Mouse (Mus musculus) limb, embryonic 10.5 days (tissue): Measurements from ENCODE around the gene Fam229a. TPM values are rescaled to one million over a fixed set of nuclear protein-coding genes. Genes with fewer than 3 reads are reported as not detected.
"Not testable (repeated sequence)": the region's sequence is repeated elsewhere in the genome, so short reads cannot be mapped to it uniquely, and the experiment has no call there.

Experiments
- DNase-seq: peaks from one replicate; pipeline ENCODE4 v3.0.0-alpha.2; 2017; ENCODE audit warnings: low spot score
- H3K27ac ChIP-seq: fragments of 300-500 bp; sonication (generic); 2 replicates; pipeline ENCODE4 v1.5.1; 2016; ENCODE audit warnings: mild to moderate bottlenecking
- H3K27me3 ChIP-seq: fragments of 300-500 bp; sonication (generic); 2 replicates; pipeline ENCODE4 v1.6.1; 2016; ENCODE audit warnings: low read depth, mild to moderate bottlenecking; ENCODE audit not compliant: poor library complexity, severe bottlenecking
- H3K36me3 ChIP-seq: fragments of 300-500 bp; sonication (generic); 2 replicates; pipeline ENCODE4 v1.6.1; 2016; ENCODE audit warnings: mild to moderate bottlenecking, moderate library complexity
- H3K4me1 ChIP-seq: fragments of 300-500 bp; sonication (generic); 2 replicates; pipeline ENCODE4 v1.6.1; 2016
- H3K4me3 ChIP-seq: fragments of 300-500 bp; sonication (generic); 2 replicates; pipeline ENCODE4 v1.5.1; 2016; ENCODE audit warnings: mild to moderate bottlenecking, moderate library complexity
- H3K9me3 ChIP-seq: fragments of 300-500 bp; sonication (generic); replicated peaks from 2 replicates; pipeline ENCODE4 v1.6.1; 2016; ENCODE audit warnings: mild to moderate bottlenecking
- WGBS: fragments of 180-500 bp; shearing (Covaris S2); methylation state at CpG from one replicate; pipeline ENCODE4 v1.1.7; 2016; 5-methylcytosine and 5-hydroxymethylcytosine counted together
- polyA plus RNA-seq: library from polyadenylated mRNA; unstranded; fragments of >200 nt; fragmentation: Nextera tagmentation; extraction: Ambion mirVana; gene quantifications from 2 replicates; pipeline ENCODE4 v1.2.1, GENCODE M21; 2016

Gene Fam229a
- polyA plus RNA-seq, 1 experiment from 2014 or later = not detected

DNA sequence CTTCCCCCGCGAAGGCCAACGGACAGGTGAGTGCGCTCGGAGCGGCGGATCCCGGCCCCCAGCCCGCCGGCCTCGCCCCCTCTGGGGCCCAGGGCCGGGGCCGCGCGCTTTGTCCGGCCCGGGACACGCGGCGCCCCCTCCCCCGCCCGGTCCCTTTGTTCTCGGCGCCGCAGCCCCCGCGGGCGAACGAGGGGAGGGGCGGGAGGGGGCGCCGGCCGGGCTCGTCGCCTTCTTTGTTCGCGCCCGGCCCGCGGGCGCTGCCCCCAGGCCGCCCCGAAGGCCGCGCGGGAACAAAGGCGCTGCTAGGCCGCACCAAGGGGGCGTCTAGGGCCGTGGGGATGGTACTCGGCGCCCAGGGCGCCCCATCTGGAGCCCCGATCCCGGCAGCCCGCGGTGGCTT is 22.9 kb downstream of the Fam229a start:
- H3K9me3 ChIP-seq = no peaks in the 10 kb centered on the region

DNA sequence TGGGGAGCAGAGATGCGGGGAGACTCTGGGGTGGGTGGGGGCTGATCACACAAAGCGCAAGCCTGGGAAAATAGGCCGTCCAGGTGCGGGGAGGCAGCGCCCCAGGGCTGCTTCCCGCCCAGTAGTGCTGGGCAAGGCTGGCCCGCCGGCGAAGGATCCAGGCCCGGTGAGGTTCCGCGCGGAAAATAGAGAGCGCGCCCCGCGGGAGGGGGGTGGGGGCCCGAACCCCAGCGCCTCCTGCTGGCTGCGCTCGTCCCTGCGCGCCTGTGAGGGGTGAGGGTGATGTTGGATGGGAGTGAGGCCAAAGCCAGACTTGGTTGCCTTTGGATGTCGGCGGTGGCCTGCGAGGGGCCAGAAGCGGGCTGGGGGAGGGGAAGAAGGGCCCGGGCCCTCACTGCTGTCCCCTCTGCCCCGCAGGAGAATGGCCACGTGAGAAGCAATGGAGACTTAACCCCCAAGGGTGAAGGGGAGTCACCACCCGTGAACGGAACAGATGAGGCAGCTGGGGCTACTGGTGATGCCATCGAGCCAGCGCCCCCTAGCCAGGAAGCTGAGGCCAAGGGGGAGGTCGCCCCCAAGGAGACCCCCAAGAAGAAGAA is 23.4 kb downstream of the Fam229a start:
- Histone ChIP-seq H3K4me3 (peak overlapping the region; percentile 100), H3K36me3 (peaks cover 53% of the 10 kb centered on the region), H3K9me3 (no peaks in the 10 kb centered on the region), H3K4me1 (peaks cover 48% of the 10 kb centered on the region), H3K27me3 (no peaks in the 10 kb centered on the region), H3K27ac (peak overlapping the region; percentile 100)
- peak; percentile 89 for DNase-seq
- WGBS = 0% methylated on average over 34 of the region's 35 CpGs

More for the DNA sequence above, 22.9 kb downstream of the Fam229a start:
- Histone ChIP-seq H3K27me3 (no peaks in the 10 kb centered on the region), H3K27ac (peak overlapping the region; percentile 100), H3K36me3 (peaks cover 49% of the 10 kb centered on the region), H3K4me1 (peaks cover 53% of the 10 kb centered on the region), H3K4me3 (peak overlapping the region; percentile 100)
- DNase-seq = no peak
- WGBS = 2% methylated on average over 54 of the region's 57 CpGs

DNA sequence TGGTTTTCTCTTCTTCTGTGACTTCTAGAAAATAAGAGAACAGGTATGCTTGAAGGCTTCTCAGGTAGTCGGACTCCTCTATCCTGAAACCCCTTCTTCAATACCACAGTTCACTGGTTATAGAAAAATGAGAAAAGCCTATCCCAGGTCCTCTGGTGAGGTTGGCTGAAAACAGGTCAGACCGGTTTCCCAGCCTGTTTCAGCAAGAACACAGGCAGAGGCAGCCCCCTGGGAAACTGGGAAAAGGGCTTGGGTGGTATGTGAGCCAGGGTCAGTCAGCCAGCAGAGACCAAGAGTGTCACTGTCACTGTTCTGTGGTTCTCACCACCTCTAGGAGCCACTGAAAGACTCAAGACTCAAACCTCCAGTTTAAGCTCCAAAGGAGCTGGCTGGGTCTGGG is 25.9 kb downstream of the Fam229a start:
- 47% methylated on average over 2 of the region's 2 CpGs for WGBS
- H3K27me3 ChIP-seq = no peaks in the 10 kb centered on the region
- DNase-seq = no peak

DNA sequence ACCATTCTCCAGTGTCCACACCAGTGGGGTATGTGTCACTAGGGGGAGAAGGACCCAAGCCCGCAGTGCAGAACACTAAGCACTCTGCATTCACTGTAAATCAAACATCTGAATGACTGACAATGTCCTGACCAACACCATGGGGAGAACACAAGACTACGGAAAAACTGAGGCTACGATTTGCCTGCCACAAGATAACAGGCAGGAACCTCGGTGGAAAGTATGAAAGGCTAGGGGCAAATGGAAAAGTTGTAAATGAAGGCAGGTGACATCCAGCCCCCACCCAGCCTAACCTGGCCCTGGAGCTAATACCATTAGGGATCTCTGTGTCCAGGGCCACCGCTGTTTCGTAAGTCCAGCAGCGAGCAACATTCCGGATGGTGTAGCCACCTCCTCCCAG is 27.5 kb downstream of the Fam229a start:
- peaks cover 94% of the 10 kb centered on the region for H3K36me3 ChIP-seq
- no peaks in the 10 kb centered on the region for H3K27me3 ChIP-seq
- H3K4me3 ChIP-seq = no peak overlapping the region
- H3K4me1 ChIP-seq = peaks cover 15% of the 10 kb centered on the region
- WGBS = 92% methylated on average over 8 of the region's 8 CpGs
- no peak for DNase-seq
- H3K27ac ChIP-seq = no peak overlapping the region
- no peaks in the 10 kb centered on the region for H3K9me3 ChIP-seq

More for the DNA sequence above, 25.9 kb downstream of the Fam229a start:
- Histone ChIP-seq H3K9me3 (no peaks in the 10 kb centered on the region), H3K4me1 (peaks cover 30% of the 10 kb centered on the region), H3K36me3 (peaks cover 78% of the 10 kb centered on the region), H3K4me3 (no peak overlapping the region), H3K27ac (no peak overlapping the region)

DNA sequence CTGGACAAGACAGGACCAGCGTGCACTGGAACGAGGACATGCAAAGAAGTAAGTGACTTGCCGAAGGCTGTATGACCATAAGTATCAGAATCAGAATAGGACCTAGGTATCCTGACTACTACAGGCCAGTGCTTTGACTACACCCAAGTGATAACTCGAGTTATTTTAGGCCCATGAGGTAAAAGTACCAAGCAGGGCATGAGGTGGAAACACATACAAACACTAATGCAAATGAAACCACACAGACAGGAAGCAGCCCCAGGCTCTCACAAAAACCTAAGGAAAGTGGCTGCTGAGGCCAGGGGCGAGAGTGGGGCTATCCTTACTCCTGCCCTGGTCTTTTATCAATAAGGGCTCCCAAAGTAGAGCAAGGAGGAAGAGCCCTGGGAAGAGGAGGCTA is 34.3 kb downstream of the Fam229a start:
- no peaks in the 10 kb centered on the region for H3K27me3 ChIP-seq
- no peak for DNase-seq
- H3K4me3 ChIP-seq = no peak overlapping the region
- H3K36me3 ChIP-seq = peaks cover 98% of the 10 kb centered on the region
- no peaks in the 10 kb centered on the region for H3K4me1 ChIP-seq
- 95% methylated on average over 5 of the region's 5 CpGs for whole genome bisulfite sequencing
- H3K27ac ChIP-seq = no peak overlapping the region
- H3K9me3 ChIP-seq = no peaks in the 10 kb centered on the region

DNA sequence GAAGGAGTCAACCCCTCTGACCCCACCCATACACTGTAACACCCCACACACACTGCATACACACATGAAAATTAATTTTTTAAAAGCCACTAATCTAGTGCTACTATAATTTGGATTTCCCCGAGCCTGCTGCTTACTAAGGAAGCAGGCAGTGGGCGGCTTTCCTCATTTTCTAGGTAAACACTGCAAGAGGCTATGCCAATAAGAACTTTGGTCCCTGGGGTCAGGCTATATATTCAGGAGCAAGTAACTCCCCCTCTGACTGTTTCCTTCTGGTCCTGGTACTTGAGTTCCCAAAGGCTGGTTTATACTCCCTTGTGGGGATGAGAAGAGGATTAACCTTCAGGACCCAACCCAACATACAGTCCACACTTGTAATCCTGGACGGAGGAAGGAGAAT is 34.9 kb downstream of the Fam229a start:
- peaks cover 98% of the 10 kb centered on the region for H3K36me3 ChIP-seq
- 90% methylated on average over 3 of the region's 3 CpGs for WGBS

DNA sequence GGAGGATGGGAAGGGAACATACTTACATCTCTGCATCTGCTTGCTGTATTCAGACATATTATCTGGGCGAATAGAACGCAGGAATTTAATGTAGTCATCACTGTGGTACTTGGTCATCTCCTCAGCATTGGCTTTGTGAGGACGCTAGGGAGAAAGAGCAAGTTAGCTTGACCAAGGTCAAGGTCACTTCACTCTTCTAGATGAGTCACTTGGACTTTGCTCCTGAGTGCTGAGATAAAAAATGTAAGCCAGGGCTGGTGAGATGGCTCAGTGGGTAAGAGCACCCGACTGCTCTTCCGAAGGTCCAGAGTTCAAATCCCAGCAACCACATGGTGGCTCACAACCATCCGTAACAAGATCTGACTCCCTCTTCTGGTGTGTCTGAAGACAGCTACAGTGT is 37.9 kb downstream of the Fam229a start:
- H3K4me3 ChIP-seq, H3K9me3 ChIP-seq, H3K27me3 ChIP-seq, DNase-seq, H3K27ac ChIP-seq, H3K4me1 ChIP-seq: not testable (repeated sequence)
- 93% methylated on average over 6 of the region's 6 CpGs for WGBS
- H3K36me3 ChIP-seq = peaks cover 97% of the 10 kb centered on the region

More for the DNA sequence above, 34.9 kb downstream of the Fam229a start:
- Histone ChIP-seq H3K4me3 (no peak overlapping the region), H3K4me1 (no peaks in the 10 kb centered on the region), H3K27ac (no peak overlapping the region), H3K27me3 (no peaks in the 10 kb centered on the region), H3K9me3 (no peaks in the 10 kb centered on the region)
- DNase-seq = no peak

DNA sequence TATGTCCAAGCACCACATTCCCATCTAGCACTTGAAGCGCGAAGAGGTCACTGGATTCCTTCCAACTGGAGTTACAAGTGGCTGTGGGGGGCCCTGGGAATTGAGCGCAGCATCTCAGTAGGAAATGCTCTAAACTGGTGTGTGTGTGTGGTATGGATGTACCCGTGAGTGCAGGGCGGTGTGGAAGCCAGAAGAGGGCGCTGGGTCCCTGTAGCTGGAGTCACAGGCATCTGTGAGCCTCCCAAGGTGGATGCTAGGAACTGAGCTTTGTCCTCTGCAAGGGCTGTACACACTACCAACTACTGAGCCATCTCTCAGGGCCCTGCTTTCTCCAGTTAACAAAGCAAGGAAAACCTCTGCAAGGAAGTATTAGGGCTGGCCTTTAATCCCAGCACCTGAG is 49.0 kb downstream of the Fam229a start:
- Histone ChIP-seq H3K27me3 (no peaks in the 10 kb centered on the region), H3K4me1 (peaks cover 19% of the 10 kb centered on the region), H3K27ac (no peak overlapping the region), H3K4me3 (no peak overlapping the region; the same call in 1 of the 2 replicates), H3K36me3 (peaks cover 58% of the 10 kb centered on the region), H3K9me3 (no peaks in the 10 kb centered on the region)
- 94% methylated on average over 6 of the region's 6 CpGs for WGBS
- no peak for DNase-seq

Other genes starting within 250 kb of the Fam229a start
- 4.0 and 4.1 TPM in 2 replicates for gene C77080, start 229.8 kb upstream of the Fam229a start, polyA plus RNA-seq
- 0.36 and 0.39 TPM in 2 replicates for gene Sync, start 203.6 kb upstream of the Fam229a start, polyA plus RNA-seq
- gene Rbbp4, start 155.8 kb upstream of the Fam229a start, polyA plus RNA-seq = 561 and 589 TPM in 2 replicates
- 49.5 and 50.3 TPM in 2 replicates for gene Zbtb8os, start 155.5 kb upstream of the Fam229a start, polyA plus RNA-seq
- 6.3 and 8.0 TPM in 2 replicates for gene Zbtb8a, start 113.1 kb upstream of the Fam229a start, polyA plus RNA-seq
- 0.59 and 1.1 TPM in 2 replicates for gene Zbtb8b, start 50.3 kb upstream of the Fam229a start, polyA plus RNA-seq
- gene Bsdc1, start 29.6 kb upstream of the Fam229a start, polyA plus RNA-seq = 19.9 and 20.5 TPM in 2 replicates
- gene Tssk3, start 168 bp upstream of the Fam229a start, polyA plus RNA-seq = 0.11 TPM in 1 of 2 replicates, not detected in the other
- gene Marcksl1, start 22.4 kb downstream of the Fam229a start, polyA plus RNA-seq = 1,533 and 1,561 TPM in 2 replicates
- 308 and 336 TPM in 2 replicates for gene Hdac1, start 51.5 kb downstream of the Fam229a start, polyA plus RNA-seq
- 10.3 and 13.5 TPM in 2 replicates for gene Lck, start 82.5 kb downstream of the Fam229a start, polyA plus RNA-seq
- gene Fam167b, start 87.4 kb downstream of the Fam229a start, polyA plus RNA-seq = 2.6 and 5.1 TPM in 2 replicates
- gene Eif3i, start 109.5 kb downstream of the Fam229a start, polyA plus RNA-seq = 322 and 358 TPM in 2 replicates
- gene Tmem234, start 109.5 kb downstream of the Fam229a start, polyA plus RNA-seq = 228 and 231 TPM in 2 replicates
- gene Dcdc2b, start 123.1 kb downstream of the Fam229a start, polyA plus RNA-seq = 1.7 and 1.8 TPM in 2 replicates
- 30.2 and 34.7 TPM in 2 replicates for gene Iqcc, start 127.9 kb downstream of the Fam229a start, polyA plus RNA-seq
- gene Ccdc28b, start 132.8 kb downstream of the Fam229a start, polyA plus RNA-seq = 34.9 and 42.3 TPM in 2 replicates
- gene Txlna, start 149.9 kb downstream of the Fam229a start, polyA plus RNA-seq = 109 and 122 TPM in 2 replicates
- 14.8 TPM in 2 replicates for gene Kpna6, start 181.6 kb downstream of the Fam229a start, polyA plus RNA-seq
- gene Tmem39b, start 205.6 kb downstream of the Fam229a start, polyA plus RNA-seq = 16.0 TPM in 2 replicates